Mouse (Mus musculus): ENCODE data around the gene Epn2. TPM values are rescaled to one million over a fixed set of nuclear protein-coding genes. Genes with fewer than 3 reads are reported as not detected.

Gene Epn2
- polyA plus RNA-seq, 1 experiment from 2014 or later = 41.0 TPM

GRCm38 (mm10) chr11:61619356-61619755, 39.9 kb upstream of the Epn2 start:
- DNase-seq (ENCODE audit: low spot score) (no peak), ATAC-seq (no peak)
- no peaks in the 10 kb centered on the region for H3K36me3 ChIP-seq (ENCODE audit: insufficient read depth, low read length)
- TF ChIP-seq EP300 (IDR thresholded peaks at IDR 0.05) (no peak), CTCF (IDR thresholded peaks at IDR 0.05) (no peak)
- 0 out of 2 replicates have a peak overlapping the region, but pooled peaks have one; percentile 32 for H3K9ac ChIP-seq (replicated peaks; ENCODE audit: low read depth)
- H3K4me1 ChIP-seq (ENCODE audit: insufficient read depth, low read depth, low read length) = peaks cover 12% of the 10 kb centered on the region; the same call in 1 of the 2 replicates
- H3K9me3 ChIP-seq (ENCODE audit: low read length) = no peaks in the 10 kb centered on the region
- peak overlapping the region; percentile 30 for H3K4me3 ChIP-seq (ENCODE audit: low read depth, low read length)
- peak overlapping the region; percentile 83 for H3K27ac ChIP-seq (ENCODE audit: low read length)
- no peaks in the 10 kb centered on the region for H3K27me3 ChIP-seq (replicated peaks; ENCODE audit: insufficient read depth, low read length)
- H3K4me2 ChIP-seq (replicated peaks; ENCODE audit: low read depth, low read length) = peak overlapping the region; percentile 72
- WGBS = 9% methylated on average over 6 of the region's 6 CpGs

DNA sequence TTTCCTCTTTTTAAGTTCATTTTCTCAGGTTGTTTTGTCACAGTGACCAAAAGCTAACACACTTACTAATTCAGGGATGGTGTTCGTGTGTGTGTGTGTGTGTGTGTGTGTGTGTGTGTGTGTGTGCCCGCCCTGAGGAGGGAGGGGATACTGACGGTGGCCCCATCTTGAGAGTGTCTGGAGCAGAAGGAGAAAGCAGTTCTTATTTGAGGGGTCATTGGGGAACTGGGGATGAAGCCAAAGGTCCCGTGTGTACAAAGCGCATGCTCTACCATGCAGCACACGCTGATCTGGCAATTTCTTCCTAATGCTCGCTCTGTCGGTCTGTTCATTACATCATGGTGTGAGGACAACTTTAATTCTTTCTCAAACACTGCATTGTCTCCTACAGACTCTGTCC, 39.1 kb upstream of the Epn2 start:
- Histone ChIP-seq H3K4me2 (replicated peaks; ENCODE audit: low read depth, low read length) (0 out of 2 replicates have a peak overlapping the region, but pooled peaks have one; percentile 12), H3K27me3 (replicated peaks; ENCODE audit: insufficient read depth, low read length) (no peaks in the 10 kb centered on the region), H3K4me3 (ENCODE audit: low read depth, low read length) (no peak overlapping the region), H3K27ac (ENCODE audit: low read length) (peak overlapping the region; percentile 87), H3K4me1 (ENCODE audit: insufficient read depth, low read depth, low read length) (peaks cover 12% of the 10 kb centered on the region; the same call in 1 of the 2 replicates), H3K9me3 (ENCODE audit: low read length) (no peaks in the 10 kb centered on the region), H3K36me3 (ENCODE audit: insufficient read depth, low read length) (no peaks in the 10 kb centered on the region), H3K9ac (replicated peaks; ENCODE audit: low read depth) (no peak overlapping the region)
- ATAC-seq = no peak
- 72% methylated on average over 7 of the region's 8 CpGs for WGBS
- no peak for TF ChIP-seq CTCF (IDR thresholded peaks at IDR 0.05)
- no peak for TF ChIP-seq EP300 (IDR thresholded peaks at IDR 0.05)
- DNase-seq (ENCODE audit: low spot score) = no peak

DNA sequence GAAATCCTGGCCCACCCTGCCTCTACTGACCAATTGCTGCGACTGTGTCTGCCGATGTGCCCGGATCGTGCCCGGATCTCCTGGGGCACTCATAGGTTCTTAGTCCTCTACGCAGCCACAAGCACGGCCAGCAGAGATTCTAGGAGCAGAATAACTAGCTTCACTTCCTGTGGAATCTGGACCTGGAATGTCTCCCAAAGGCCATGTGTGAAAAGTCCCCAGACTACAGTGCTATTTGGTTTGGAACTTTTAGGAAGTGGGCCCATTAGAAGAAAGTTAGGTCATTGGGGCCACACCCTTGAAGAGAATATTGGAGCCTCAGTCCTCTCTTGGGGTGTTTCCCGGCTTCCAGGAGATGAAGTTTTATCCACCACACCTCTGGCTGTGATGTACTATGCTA, 38.6 kb upstream of the Epn2 start:
- peak overlapping the region; percentile 20; the same call in 1 of the 2 replicates for H3K4me2 ChIP-seq (replicated peaks; ENCODE audit: low read depth, low read length)
- no peaks in the 10 kb centered on the region for H3K36me3 ChIP-seq (ENCODE audit: insufficient read depth, low read length)
- DNase-seq (ENCODE audit: low spot score) = peak; percentile 32
- H3K27me3 ChIP-seq (replicated peaks; ENCODE audit: insufficient read depth, low read length) = no peaks in the 10 kb centered on the region
- peak overlapping the region; percentile 87 for H3K27ac ChIP-seq (ENCODE audit: low read length)
- 73% methylated on average over 8 of the region's 8 CpGs for WGBS
- TF ChIP-seq CTCF (IDR thresholded peaks at IDR 0.05) (no peak), EP300 (IDR thresholded peaks at IDR 0.05) (no peak)
- peaks cover 12% of the 10 kb centered on the region; the same call in 1 of the 2 replicates for H3K4me1 ChIP-seq (ENCODE audit: insufficient read depth, low read depth, low read length)
- H3K4me3 ChIP-seq (ENCODE audit: low read depth, low read length) = no peak overlapping the region
- H3K9me3 ChIP-seq (ENCODE audit: low read length) = no peaks in the 10 kb centered on the region
- ATAC-seq = no peak
- H3K9ac ChIP-seq (replicated peaks; ENCODE audit: low read depth) = no peak overlapping the region

DNA sequence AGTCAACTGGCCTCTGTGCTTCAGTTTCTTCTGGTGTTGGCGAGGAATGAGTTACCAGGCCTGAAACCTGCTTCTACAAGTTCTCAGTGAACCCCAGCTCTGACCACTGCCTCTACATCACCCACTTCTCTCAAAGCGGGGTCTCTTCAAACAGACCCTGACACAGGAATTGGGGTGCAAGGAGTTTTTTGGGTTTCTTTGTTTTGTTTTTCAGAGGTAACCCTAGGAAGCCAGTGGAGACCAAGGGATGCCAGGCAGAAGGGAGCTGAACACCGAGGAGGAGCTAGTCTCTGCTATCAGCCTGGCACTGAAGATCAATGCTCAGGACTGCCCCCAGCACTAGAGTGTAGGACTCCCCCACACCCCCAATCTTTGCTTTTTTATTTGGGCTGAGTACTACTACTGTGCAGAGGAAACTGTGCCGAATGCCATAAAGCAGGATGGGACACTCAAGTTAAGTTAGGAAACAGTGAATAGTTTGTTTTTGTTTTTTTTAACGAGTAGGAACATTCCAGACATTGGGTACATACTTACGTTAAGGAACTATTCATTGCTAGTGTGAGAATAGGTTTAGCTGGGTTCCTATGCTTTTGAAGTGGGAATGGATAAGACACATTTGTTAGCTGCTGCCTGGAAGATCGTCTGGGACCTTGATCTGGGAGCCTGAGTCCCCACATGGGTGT, 37.9 kb upstream of the Epn2 start:
- H3K27me3 ChIP-seq (replicated peaks; ENCODE audit: insufficient read depth, low read length) = no peaks in the 10 kb centered on the region
- no peak overlapping the region for H3K4me3 ChIP-seq (ENCODE audit: low read depth, low read length)
- H3K4me2 ChIP-seq (replicated peaks; ENCODE audit: low read depth, low read length) = no peak overlapping the region
- H3K9me3 ChIP-seq (ENCODE audit: low read length) = no peaks in the 10 kb centered on the region
- H3K36me3 ChIP-seq (ENCODE audit: insufficient read depth, low read length) = no peaks in the 10 kb centered on the region
- ATAC-seq (peak; percentile 10), DNase-seq (ENCODE audit: low spot score) (peak; percentile 75)
- TF ChIP-seq EP300 (IDR thresholded peaks at IDR 0.05) (peak; percentile 96), CTCF (IDR thresholded peaks at IDR 0.05) (no peak)
- peaks cover 12% of the 10 kb centered on the region; the same call in 1 of the 2 replicates for H3K4me1 ChIP-seq (ENCODE audit: insufficient read depth, low read depth, low read length)
- H3K27ac ChIP-seq (ENCODE audit: low read length) = peak overlapping the region; percentile 91
- WGBS = 45% methylated on average over 7 of the region's 7 CpGs
- H3K9ac ChIP-seq (replicated peaks; ENCODE audit: low read depth) = no peak overlapping the region

GRCm38 (mm10) chr11:61616523-61617292, 37.2 kb upstream of the Epn2 start:
- Histone ChIP-seq H3K4me1 (ENCODE audit: insufficient read depth, low read depth, low read length) (peaks cover 12% of the 10 kb centered on the region; the same call in 1 of the 2 replicates), H3K4me3 (ENCODE audit: low read depth, low read length) (no peak overlapping the region), H3K36me3 (ENCODE audit: insufficient read depth, low read length) (no peaks in the 10 kb centered on the region), H3K27me3 (replicated peaks; ENCODE audit: insufficient read depth, low read length) (no peaks in the 10 kb centered on the region), H3K9ac (replicated peaks; ENCODE audit: low read depth) (no peak overlapping the region), H3K9me3 (ENCODE audit: low read length) (no peaks in the 10 kb centered on the region), H3K27ac (ENCODE audit: low read length) (peak overlapping the region; percentile 91), H3K4me2 (replicated peaks; ENCODE audit: low read depth, low read length) (no peak overlapping the region)
- peak; percentile 52 for DNase-seq (ENCODE audit: low spot score)
- peak; percentile 18 for ATAC-seq
- TF ChIP-seq CTCF (IDR thresholded peaks at IDR 0.05) = no peak
- peak; percentile 23; the same call in 1 of the 2 replicates for TF ChIP-seq EP300 (IDR thresholded peaks at IDR 0.05)
- WGBS = 49% methylated on average over 9 of the region's 9 CpGs

Data from lung, postnatal 0 days (tissue).